Mouse (Mus musculus) myocyte (in vitro differentiated cells): Measurements from ENCODE around the gene Hist1h2ae. TPM values are rescaled to one million over a fixed set of nuclear protein-coding genes. Genes with fewer than 3 reads are reported as not detected.
"Not testable (repeated sequence)": the region's sequence is repeated elsewhere in the genome, so short reads cannot be mapped to it uniquely, and the experiment has no call there.

Experiments
- H3K27me3 ChIP-seq: one replicate; pipeline ENCODE4 v1.6.1; 2011; ENCODE audit not compliant: control insufficient read depth, insufficient read depth, insufficient read length
- H3K36me3 ChIP-seq: one replicate; pipeline ENCODE4 v1.6.1; 2011; ENCODE audit not compliant: control insufficient read depth, insufficient read depth
- H3K4me2 ChIP-seq: one replicate; pipeline ENCODE4 v1.6.1; 2011; ENCODE audit warnings: low read depth, control low read depth
- H3K4me3 ChIP-seq: one replicate; pipeline ENCODE4 v1.5.1; 2011; ENCODE audit warnings: mild to moderate bottlenecking, control low read depth, moderate library complexity
- H3K79me2 ChIP-seq: one replicate; pipeline ENCODE4 v1.6.1; 2011; ENCODE audit not compliant: control insufficient read depth, insufficient read depth
- H3ac ChIP-seq: one replicate; pipeline ENCODE4 v1.6.1; 2011; ENCODE audit not compliant: control insufficient read depth, insufficient read length
- CEBPB ChIP-seq: IDR thresholded peaks from 2 replicates; pipeline ENCODE4 v1.6.1; 2011; ENCODE audit warnings: mild to moderate bottlenecking, moderate library complexity; ENCODE audit not compliant: poor library complexity, insufficient read depth, severe bottlenecking
- E2F4 ChIP-seq: IDR thresholded peaks from one replicate; pipeline ENCODE4 v1.6.1; 2011; ENCODE audit warnings: mild to moderate bottlenecking, control low read depth, moderate library complexity; ENCODE audit not compliant: insufficient read depth
- MAX ChIP-seq: IDR thresholded peaks from one replicate; pipeline ENCODE4 v1.6.1; 2011; ENCODE audit warnings: low read depth, mild to moderate bottlenecking, control low read depth
- MYOD1 ChIP-seq, 3 experiments: IDR thresholded peaks; one replicate each; pipeline ENCODE4 v1.6.1; 2011; ENCODE audit warnings: control low read depth in 2 of 3, low read depth in 2 of 3, mild to moderate bottlenecking in 2 of 3, moderate library complexity in 1 of 3; ENCODE audit not compliant: insufficient read length in 2 of 3, control insufficient read depth in 1 of 3
- POLR2A ChIP-seq: IDR thresholded peaks from one replicate; pipeline ENCODE4 v1.6.1; 2011; ENCODE audit warnings: low read depth, mild to moderate bottlenecking, control low read depth, moderate library complexity; ENCODE audit not compliant: insufficient read length
- POLR2AphosphoS2 ChIP-seq: IDR thresholded peaks from one replicate; pipeline ENCODE4 v1.6.1; 2011; ENCODE audit warnings: low read depth, control low read depth; ENCODE audit not compliant: insufficient read length
- REST ChIP-seq: IDR thresholded peaks from one replicate; pipeline ENCODE4 v1.6.1; 2011; ENCODE audit warnings: mild to moderate bottlenecking, control low read depth, moderate library complexity; ENCODE audit not compliant: insufficient read depth, insufficient read length
- TCF3 ChIP-seq: IDR thresholded peaks from one replicate; pipeline ENCODE4 v1.6.1; 2011; ENCODE audit warnings: low read depth, control low read depth; ENCODE audit not compliant: insufficient read length
- USF1 ChIP-seq: IDR thresholded peaks from one replicate; pipeline ENCODE4 v1.6.1; 2011; ENCODE audit warnings: low read depth, mild to moderate bottlenecking, control low read depth, moderate library complexity
- polyA plus RNA-seq: library from polyadenylated mRNA; unstranded; fragments of >200 nt; fragmentation: generic; extraction: Trizol; gene quantifications from one replicate; pipeline ENCODE4 v1.2.1, GENCODE M21; 2012; ENCODE audit warnings: missing spikeins

Gene Hist1h2ae
- polyA plus RNA-seq, 1 experiment: 4.5 TPM

- peaks cover 6% of the 10 kb centered on the region for H3K79me2 ChIP-seq
- no peak overlapping the region for H3ac ChIP-seq
- no peak for TF ChIP-seq CEBPB
- no peak for TF ChIP-seq MYOD1 (IDR thresholded peaks at IDR 0.05; ENCODE audit: control insufficient read depth in 1 of 3, insufficient read length in 2 of 3, low read depth in 2 of 3)
- no peak for TF ChIP-seq REST
- H3K4me2 ChIP-seq: peak overlapping the region; percentile 83
- H3K36me3 ChIP-seq: no peaks in the 10 kb centered on the region
- no peaks in the 10 kb centered on the region for H3K27me3 ChIP-seq
- H3K4me3 ChIP-seq: peak overlapping the region; percentile 41
These were observed 33.9 kb downstream of the Hist1h2ae start for GRCm38 (mm10) chr13:23537006-23537710.

GRCm38 (mm10) chr13:23536076-23536822, 34.8 kb downstream of the Hist1h2ae start:
- Histone ChIP-seq H3K4me3 (peak overlapping the region; percentile 41), H3K36me3 (no peaks in the 10 kb centered on the region), H3K79me2 (no peaks in the 10 kb centered on the region), H3ac (no peak overlapping the region), H3K27me3 (no peaks in the 10 kb centered on the region), H3K4me2 (peak overlapping the region; percentile 83)
- TF ChIP-seq POLR2AphosphoS2 (peak; percentile 15), CEBPB (no peak), POLR2A (no peak), REST (no peak), TCF3 (no peak), E2F4 (no peak)

- not testable (repeated sequence) for H3K36me3 ChIP-seq, H3K79me2 ChIP-seq, H3ac ChIP-seq, H3K27me3 ChIP-seq
- peak within 1 kb of the TSS; percentile 88 for H3K4me2 ChIP-seq
- peak within 1 kb of the TSS; percentile 41 for H3K4me3 ChIP-seq
- TF ChIP-seq POLR2AphosphoS2 (peak; percentile 98), POLR2A (peak; percentile 91), E2F4 (peak; percentile 100), MAX (peak; percentile 56)
These were observed 35.6 kb downstream of the Hist1h2ae start, which contains the start of gene Hist1h3g for GRCm38 (mm10) chr13:23535137-23536075. Gene Hist1h3g (plus strand): TSS chr13:23535422.

GRCm38 (mm10) chr13:23534368-23535131, 36.5 kb downstream of the Hist1h2ae start:
- Histone ChIP-seq H3K79me2 (no peaks in the 10 kb centered on the region), H3ac (no peak overlapping the region), H3K4me3 (peak overlapping the region; percentile 41), H3K4me2 (peak overlapping the region; percentile 88), H3K27me3 (no peaks in the 10 kb centered on the region), H3K36me3 (no peaks in the 10 kb centered on the region)
- TF ChIP-seq POLR2AphosphoS2: peak; percentile 59
- no peak for TF ChIP-seq USF1

GRCm38 (mm10) chr13:23533560-23534367, 37.3 kb downstream of the Hist1h2ae start, which contains the start of gene Hist1h2af:
Gene Hist1h2af (plus strand): TSS chr13:23533906.
- TF ChIP-seq E2F4 (peak; percentile 68), POLR2A (peak; percentile 57), POLR2AphosphoS2 (peak; percentile 79)
- not testable (repeated sequence) for H3K79me2 ChIP-seq, H3K36me3 ChIP-seq, H3ac ChIP-seq, H3K27me3 ChIP-seq
- H3K4me2 ChIP-seq: peak within 1 kb of the TSS; percentile 88
- peak within 1 kb of the TSS; percentile 41 for H3K4me3 ChIP-seq
